Mouse (Mus musculus) spleen, adult 10 weeks (tissue): Measurements from ENCODE around the gene Rasa2. TPM values are rescaled to one million over a fixed set of nuclear protein-coding genes. Genes with fewer than 3 reads are reported as not detected.

Source experiments
- polyA plus RNA-seq: library from polyadenylated mRNA; stranded (reverse); fragments of 350-450 nt; fragmentation: Illumina TruSeq; extraction: RNeasy Lipid Tissue Mini Kit (QIAGEN cat#74804); gene quantifications from one replicate; pipeline ENCODE4 v1.2.3, GENCODE M21; 2015; ENCODE audit warnings: low replicate concordance; ENCODE audit not compliant: insufficient read depth

The Rasa2 gene
- polyA plus RNA-seq: 30.4 TPM

DNA sequence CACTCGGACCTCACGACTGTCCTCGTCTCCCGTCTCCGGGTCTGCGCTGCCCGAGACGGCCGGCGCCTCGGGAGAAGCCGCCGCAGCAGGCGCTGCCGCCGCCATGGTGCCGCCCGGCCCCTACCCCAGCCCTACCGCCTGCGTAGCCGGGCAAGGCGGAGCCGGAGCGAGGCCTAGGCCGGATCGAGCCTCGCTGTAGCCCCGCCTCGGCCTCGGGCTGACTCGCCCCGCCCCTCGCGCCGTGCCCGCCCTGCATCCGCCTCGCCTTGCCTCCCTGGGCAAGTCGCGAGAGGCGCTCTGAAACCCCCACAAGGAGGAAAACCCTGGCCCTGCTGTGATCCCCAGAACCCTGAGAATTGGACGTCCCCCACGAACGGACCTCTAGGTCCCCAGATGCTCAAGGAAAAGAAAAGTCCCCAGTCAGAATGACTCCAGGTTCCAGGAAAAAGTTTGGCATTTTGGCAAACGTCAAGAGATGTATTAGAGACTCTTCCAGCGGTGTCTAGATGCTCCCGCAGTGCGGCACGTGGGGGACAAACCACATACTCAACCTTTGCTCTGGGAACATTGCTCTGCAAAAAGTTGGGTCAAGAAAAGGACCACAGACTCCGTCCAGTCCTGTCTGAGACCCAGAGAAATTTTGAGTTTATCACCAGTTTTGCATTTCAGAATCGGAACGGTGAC, at the start of gene Rasa2:
Gene Rasa2 (minus strand): TSS at position 229 of the 684 bp plus-strand sequence.

GRCm38 (mm10) chr9:96524972-96525506, 106.4 kb downstream of the Rasa2 start, which contains the start of gene Gm28729:
Gene Gm28729, minus strand, starts transcription at chr9:96525264.

Other genes with a start within 250 kb of the Rasa2 start
- gene Rnf7, start 152.9 kb downstream of the Rasa2 start, polyA plus RNA-seq: 82.6 TPM
- gene Gm28729, start 106.4 kb downstream of the Rasa2 start, polyA plus RNA-seq: not detected
- gene Zbtb38, start 121.2 kb upstream of the Rasa2 start, polyA plus RNA-seq: 17.2 TPM